Mouse (Mus musculus) cerebral cortex, adult 2 months (tissue): ENCODE measurements around the gene Vldlr.

Source experiments
- WGBS: fragments of 180-500 bp; shearing (Covaris S2); methylation state at CpG from one replicate; pipeline ENCODE4 v1.1.7; 2018; 5-methylcytosine and 5-hydroxymethylcytosine counted together

The Vldlr gene

GRCm38 (mm10) chr19:27216318-27216717 lies at the start of gene Vldlr:
Gene Vldlr (plus strand): TSS chr19:27216484.
- WGBS: 2% methylated on average over 11 of the region's 11 CpGs

- WGBS: 88% methylated on average over 5 of the region's 5 CpGs
These were observed 48.5 kb upstream of the Vldlr start for GRCm38 (mm10) chr19:27167601-27168319.

- 84% methylated on average over 2 of the region's 2 CpGs for WGBS
These were observed 42.4 kb upstream of the Vldlr start for GRCm38 (mm10) chr19:27173836-27174235.

GRCm38 (mm10) chr19:27175617-27176016 lies 40.7 kb upstream of the Vldlr start:
- whole genome bisulfite sequencing: 88% methylated on average over 1 of the region's 1 CpGs

- WGBS: 87% methylated on average over 4 of the region's 4 CpGs
These were observed 39.7 kb upstream of the Vldlr start for GRCm38 (mm10) chr19:27176558-27176957.

- WGBS: 70% methylated on average over 5 of the region's 5 CpGs
These were observed 38.0 kb upstream of the Vldlr start for GRCm38 (mm10) chr19:27178195-27178807.

GRCm38 (mm10) chr19:27180351-27181122 lies 35.7 kb upstream of the Vldlr start:
- WGBS: 60% methylated on average over 18 of the region's 18 CpGs

- 88% methylated on average over 7 of the region's 7 CpGs for WGBS
These were observed 32.8 kb upstream of the Vldlr start for GRCm38 (mm10) chr19:27183511-27183910.

- WGBS: 40% methylated on average over 9 of the region's 9 CpGs
These were observed 12.5 kb upstream of the Vldlr start for GRCm38 (mm10) chr19:27203711-27204238.

- WGBS: 71% methylated on average over 2 of the region's 2 CpGs
These were observed 5.3 kb upstream of the Vldlr start for GRCm38 (mm10) chr19:27210991-27211390.

GRCm38 (mm10) chr19:27215596-27215995 lies 688 bp upstream of the Vldlr start:
- WGBS: 75% methylated on average over 4 of the region's 4 CpGs

GRCm38 (mm10) chr19:27216767-27217403 lies 601 bp downstream of the Vldlr start:
- 1% methylated on average over 62 of the region's 62 CpGs for WGBS

GRCm38 (mm10) chr19:27217404-27217940 lies 1.2 kb downstream of the Vldlr start:
- under 1% methylated on average over 52 of the region's 52 CpGs for WGBS

- under 1% methylated on average over 32 of the region's 32 CpGs for WGBS
These were observed 1.7 kb downstream of the Vldlr start for GRCm38 (mm10) chr19:27217941-27218411.

GRCm38 (mm10) chr19:27218561-27219262 lies 2.4 kb downstream of the Vldlr start:
- 2% methylated on average over 30 of the region's 30 CpGs for WGBS

GRCm38 (mm10) chr19:27223046-27223445 lies 6.8 kb downstream of the Vldlr start:
- WGBS: 64% methylated on average over 6 of the region's 6 CpGs

GRCm38 (mm10) chr19:27224356-27224755 lies 8.1 kb downstream of the Vldlr start:
- 19% methylated on average over 1 of the region's 1 CpGs for WGBS

- WGBS: 70% methylated on average over 3 of the region's 3 CpGs
These were observed 10.3 kb downstream of the Vldlr start for GRCm38 (mm10) chr19:27226626-27227025.

- 55% methylated on average over 4 of the region's 4 CpGs for WGBS
These were observed 10.8 kb downstream of the Vldlr start for GRCm38 (mm10) chr19:27227131-27227530.

- WGBS: 87% methylated on average over 1 of the region's 1 CpGs
These were observed 12.0 kb downstream of the Vldlr start for GRCm38 (mm10) chr19:27228254-27228653.

GRCm38 (mm10) chr19:27233386-27233785 lies 17.1 kb downstream of the Vldlr start:
- WGBS: 82% methylated on average over 2 of the region's 2 CpGs
